Mouse (Mus musculus) liver, adult (tissue): Measurements from ENCODE around the gene Ppp2r5a.

ENCODE experiments used
- GATA4 ChIP-seq: IDR thresholded peaks from 2 replicates; pipeline ENCODE4 v1.6.1; 2014; ENCODE audit warnings: mild to moderate bottlenecking, low read length; ENCODE audit not compliant: insufficient replicate concordance

The Ppp2r5a gene

DNA sequence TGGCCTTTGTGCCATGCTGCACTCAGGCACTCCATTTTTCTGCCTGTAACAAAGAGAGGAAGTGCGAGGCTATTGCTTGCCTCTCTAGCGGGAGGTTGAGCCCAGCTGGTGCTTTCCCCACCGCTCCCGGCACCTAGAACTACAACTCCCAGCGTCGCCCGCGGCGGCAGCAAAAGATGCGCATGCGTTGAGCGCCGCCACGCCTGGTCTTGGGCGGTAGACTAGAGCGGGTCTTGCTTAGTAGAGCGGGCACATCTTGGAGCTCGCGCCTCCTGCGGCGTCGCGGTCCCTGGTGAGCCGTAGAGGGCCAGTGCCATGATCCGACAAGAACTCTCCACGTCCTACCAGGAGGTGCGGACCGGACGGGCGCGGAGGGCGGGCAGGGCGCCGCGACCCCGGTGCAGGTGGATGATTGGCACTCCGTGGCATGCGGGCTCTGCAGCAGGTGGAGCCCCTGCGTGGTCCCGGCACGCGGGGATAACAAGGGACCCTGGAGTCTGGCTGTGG lies 77.3 kb downstream of the Ppp2r5a start, which contains the start of gene Tmem206:
Gene Tmem206 (plus strand): TSS at position 187 of the 507 bp plus-strand sequence.
- TF ChIP-seq GATA4: peak; percentile 83; the same call in 1 of the 2 replicates

GRCm38 (mm10) chr1:191324733-191325590 lies 78.1 kb downstream of the Ppp2r5a start:
- no peak for TF ChIP-seq GATA4

- no peak for TF ChIP-seq GATA4
Observed at GRCm38 (mm10) chr1:191323381-191323780, 79.7 kb downstream of the Ppp2r5a start.

GRCm38 (mm10) chr1:191318686-191319085 lies 84.4 kb downstream of the Ppp2r5a start:
- no peak for TF ChIP-seq GATA4

DNA sequence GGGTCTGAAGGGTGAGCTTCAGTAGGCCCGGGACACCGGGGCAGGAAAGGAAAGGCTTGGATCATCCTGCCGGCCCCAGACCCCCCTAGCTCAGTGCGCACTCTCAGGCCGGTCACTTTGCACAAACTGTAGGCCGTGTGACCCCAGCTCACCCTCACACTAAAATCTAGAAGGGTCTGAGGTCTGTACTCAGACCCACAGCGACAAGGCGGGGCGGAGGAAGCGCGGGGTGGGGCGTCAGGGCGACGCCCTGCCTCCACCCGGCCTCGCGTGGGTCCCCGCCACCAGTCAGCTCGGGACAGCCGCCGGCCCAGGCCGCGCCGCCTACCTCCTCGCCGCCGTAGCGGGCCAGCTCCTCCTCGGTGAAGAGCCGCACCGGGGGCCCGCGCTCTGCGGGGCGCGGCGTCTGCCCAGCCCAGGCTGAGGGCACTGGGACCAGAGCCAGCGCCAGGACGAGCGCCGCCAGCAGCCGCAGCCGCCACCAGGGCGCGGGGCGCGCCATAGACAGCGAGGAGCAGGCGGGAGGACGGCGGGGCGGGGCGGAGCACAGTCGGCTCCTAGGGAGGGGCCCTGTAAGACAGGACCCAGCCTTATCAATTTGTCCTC lies 85.4 kb downstream of the Ppp2r5a start, which contains the start of gene Nenf:
Gene Nenf (minus strand): TSS at position 604 of the 606 bp plus-strand sequence.
- TF ChIP-seq GATA4: peak; percentile 25; the same call in 1 of the 2 replicates

- TF ChIP-seq GATA4: no peak
Observed at GRCm38 (mm10) chr1:191316818-191317217, 86.3 kb downstream of the Ppp2r5a start.

DNA sequence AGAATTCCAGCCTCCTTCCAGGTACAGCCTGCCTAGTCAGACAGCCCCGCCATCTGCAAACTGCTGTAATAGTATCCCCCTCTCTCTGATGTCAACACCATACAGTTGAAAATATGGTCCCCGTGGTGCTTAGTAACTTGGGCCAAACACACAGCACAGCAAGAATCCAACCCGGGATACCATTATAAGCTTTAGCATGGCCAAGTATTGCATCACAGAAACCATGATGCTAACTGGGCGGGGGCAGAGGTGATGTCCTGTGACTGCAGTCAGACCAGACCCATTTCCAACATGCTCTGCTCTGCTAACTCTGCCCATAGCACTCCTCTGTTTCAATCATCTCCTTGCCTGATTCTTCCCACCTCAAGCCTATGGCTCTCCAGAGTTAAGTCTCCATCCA lies 89.1 kb downstream of the Ppp2r5a start:
- no peak for TF ChIP-seq GATA4

DNA sequence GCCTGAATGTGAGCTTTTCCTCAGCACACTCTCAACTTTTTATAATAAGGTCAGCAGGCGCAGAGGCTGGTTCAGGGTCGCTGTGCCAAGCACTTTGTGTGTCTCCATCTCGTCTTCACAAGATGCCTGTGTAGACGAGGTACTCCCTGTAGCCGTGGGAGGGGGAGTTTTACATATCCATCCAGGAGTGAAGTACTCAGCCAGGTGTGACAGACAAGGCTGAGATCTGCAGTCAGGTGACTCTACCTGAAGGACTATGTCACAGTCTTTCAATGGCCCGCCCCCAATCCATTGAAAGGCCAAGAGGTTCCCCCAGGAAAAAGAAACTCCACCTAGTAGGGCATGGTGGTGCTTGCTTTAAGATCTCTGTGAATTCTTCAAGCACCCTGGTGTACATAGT lies 89.9 kb downstream of the Ppp2r5a start:
- no peak for TF ChIP-seq GATA4

DNA sequence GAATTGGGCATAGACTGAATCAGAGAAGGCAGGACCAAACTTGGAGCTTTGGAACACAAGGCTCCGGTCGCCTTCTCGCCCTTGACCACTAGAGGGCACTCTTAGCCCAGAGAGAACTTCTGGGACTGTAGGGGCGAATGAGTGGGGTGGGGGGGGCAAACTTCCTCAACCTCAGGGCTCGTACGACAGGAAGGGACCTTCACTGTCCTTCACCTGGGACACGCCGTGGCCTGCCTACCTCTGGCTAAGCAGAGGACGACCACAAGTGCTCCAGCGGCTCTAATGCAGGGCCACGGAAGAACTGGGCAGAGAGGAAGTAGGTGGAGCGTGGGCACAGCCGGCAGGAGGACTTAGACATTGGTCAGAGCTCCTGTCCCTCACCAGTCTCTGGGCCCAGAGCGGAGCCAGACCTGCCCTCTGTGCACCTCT lies 90.5 kb downstream of the Ppp2r5a start:
- TF ChIP-seq GATA4: no peak

GRCm38 (mm10) chr1:191311296-191311898 lies 91.7 kb downstream of the Ppp2r5a start:
- no peak for TF ChIP-seq GATA4

GRCm38 (mm10) chr1:191307766-191308455 lies 95.2 kb downstream of the Ppp2r5a start:
- TF ChIP-seq GATA4: no peak

- TF ChIP-seq GATA4: no peak
Observed at GRCm38 (mm10) chr1:191306316-191306715, 96.8 kb downstream of the Ppp2r5a start.

GRCm38 (mm10) chr1:191305610-191306009 lies 97.5 kb downstream of the Ppp2r5a start:
- TF ChIP-seq GATA4: no peak

- TF ChIP-seq GATA4: no peak
Observed at GRCm38 (mm10) chr1:191304216-191304615, 98.9 kb downstream of the Ppp2r5a start.

DNA sequence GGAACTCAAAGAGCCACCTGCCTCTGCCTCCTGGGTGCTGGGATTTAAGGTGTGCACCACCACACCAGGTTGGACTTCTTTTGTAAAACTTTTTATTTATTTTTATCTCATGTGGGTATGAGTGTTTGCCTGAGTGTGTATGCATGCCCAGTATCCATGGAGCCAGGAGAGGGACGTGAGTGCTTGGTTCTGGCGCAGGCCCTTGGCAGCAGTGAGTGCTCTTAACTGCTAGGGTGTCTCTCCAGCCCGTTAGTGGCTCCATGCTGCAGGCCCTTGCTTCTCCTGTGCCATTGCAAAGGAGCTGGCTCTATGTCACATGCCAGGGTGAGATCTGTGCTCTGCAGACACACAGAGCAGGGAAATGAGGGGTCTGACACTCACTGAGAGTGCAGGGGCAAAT lies 99.3 kb downstream of the Ppp2r5a start:
- no peak for TF ChIP-seq GATA4
